Mouse (Mus musculus) liver, postnatal 0 days (tissue): ENCODE measurements at regions not wholly inside any gene's neighbourhood (a gene's known extent, or its start where the extent isn't known, plus 50 kb on each side); places are given as distances from the start of the nearest gene placed in this dataset.

Source experiments
- CTCF ChIP-seq: sonication (generic); IDR thresholded peaks from 2 replicates; pipeline ENCODE4 v1.5.1; 2016; ENCODE audit warnings: antibody characterized with exemption, low read depth
- EP300 ChIP-seq: IDR thresholded peaks from 2 replicates; pipeline ENCODE4 v1.6.1; 2016; ENCODE audit warnings: antibody characterized with exemption, low read depth, mild to moderate bottlenecking

- TF ChIP-seq CTCF, result no peak
- TF ChIP-seq EP300, result no peak
Measured at GRCm38 (mm10) chr16:51457166-51457565, 573.9 kb upstream of the Cblb start.
